Mouse (Mus musculus): ENCODE measurements at regions not wholly inside any gene's neighbourhood (a gene's known extent, or its start where the extent isn't known, plus 50 kb on each side); places are given as distances from the start of the nearest gene placed in this dataset.

DNA sequence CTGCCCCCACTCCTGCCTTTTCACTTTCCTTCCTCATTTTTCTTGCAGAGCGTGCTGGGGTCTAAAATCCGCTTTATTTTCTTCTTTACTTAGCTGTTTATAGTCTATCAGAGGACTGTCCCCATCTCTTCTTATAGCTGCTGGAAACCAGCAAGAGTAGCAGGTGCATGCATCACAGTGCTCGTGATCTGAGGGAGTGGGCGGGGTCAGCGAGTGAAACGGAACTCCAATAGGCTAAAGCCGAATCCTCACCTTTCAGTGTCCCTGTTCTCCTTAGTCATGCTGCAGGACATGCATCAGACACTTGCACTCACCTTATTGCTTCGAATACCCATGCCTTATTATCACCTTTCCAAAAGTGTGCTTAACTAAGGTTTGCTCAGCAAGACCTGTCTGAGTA lies 1095.3 kb downstream of the Synb start:
- no peak overlapping the region for H3K27ac ChIP-seq (ENCODE audit: insufficient read depth, low read depth, low read length, poor library complexity, severe bottlenecking)
- in situ Hi-C loops (cut with MboI; ENCODE audit: low sequenced_read_pairs in 2 of 2, unreplicated experiment in 2 of 2), result no loop called here
- no peak overlapping the region for H3K4me3 ChIP-seq (ENCODE audit: insufficient read depth in 1 of 2, low read depth in 1 of 2, low read length in 2 of 2, poor library complexity in 1 of 2, severe bottlenecking in 1 of 2)
- no peaks in the 10 kb centered on the region for H3K36me3 ChIP-seq (ENCODE audit: control insufficient read depth, insufficient read depth, low read length, poor library complexity, severe bottlenecking)
- TF ChIP-seq MAFK (IDR thresholded peaks at IDR 0.05; ENCODE audit: insufficient read depth, low read depth, low read length), result peak; percentile 14; the same call in 1 of the 2 replicates
- no peak for TF ChIP-seq ZC3H11A (IDR thresholded peaks at IDR 0.05; ENCODE audit: borderline replicate concordance, low read depth, low read length)
- H3K9ac ChIP-seq (ENCODE audit: insufficient read depth, low read depth, low read length, poor library complexity, severe bottlenecking), result no peak overlapping the region
- H3K4me1 ChIP-seq (ENCODE audit: control insufficient read depth in 2 of 2, insufficient read depth in 2 of 2, low read length in 2 of 2, poor library complexity in 1 of 2), result peaks cover 0 to 3% of the 10 kb centered on the region in 2 experiments; a peak in 1 of 4 replicates
- H3K9me3 ChIP-seq (ENCODE audit: control insufficient read depth, insufficient read depth, low read depth, low read length), result no peaks in the 10 kb centered on the region
- DNase-seq (ENCODE audit: low read depth, low spot score), result peak; percentile 39

DNA sequence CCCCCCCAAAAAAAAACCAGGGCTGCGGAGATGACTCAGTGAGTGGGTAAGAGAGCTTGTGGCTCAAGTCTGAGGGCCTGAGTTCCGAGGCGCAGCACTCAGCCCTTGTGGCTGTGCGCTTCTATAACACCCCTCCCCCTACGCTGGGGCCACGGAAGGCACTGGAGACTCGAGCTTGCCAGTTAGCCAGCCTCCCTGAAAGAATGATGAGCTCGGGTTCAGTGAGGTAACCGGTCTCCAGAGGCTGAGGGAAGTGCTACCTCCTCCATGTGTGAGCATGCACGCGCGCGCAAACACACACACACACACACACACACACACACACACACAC lies 1096.7 kb downstream of the Synb start:
- DNase-seq (ENCODE audit: low read depth, low spot score), result no peak
- Histone ChIP-seq H3K9me3 (ENCODE audit: control insufficient read depth, insufficient read depth, low read depth, low read length) (no peaks in the 10 kb centered on the region), H3K4me1 (ENCODE audit: control insufficient read depth in 2 of 2, insufficient read depth in 2 of 2, low read length in 2 of 2, poor library complexity in 1 of 2) (peaks cover 0 to 3% of the 10 kb centered on the region in 2 experiments; a peak in 1 of 4 replicates), H3K4me3 (ENCODE audit: insufficient read depth in 1 of 2, low read depth in 1 of 2, low read length in 2 of 2, poor library complexity in 1 of 2, severe bottlenecking in 1 of 2) (no peak overlapping the region), H3K27ac (ENCODE audit: insufficient read depth, low read depth, low read length, poor library complexity, severe bottlenecking) (no peak overlapping the region), H3K36me3 (ENCODE audit: control insufficient read depth, insufficient read depth, low read length, poor library complexity, severe bottlenecking) (no peaks in the 10 kb centered on the region), H3K9ac (ENCODE audit: insufficient read depth, low read depth, low read length, poor library complexity, severe bottlenecking) (no peak overlapping the region)
- TF ChIP-seq HCFC1 (IDR thresholded peaks at IDR 0.05; ENCODE audit: borderline replicate concordance, insufficient read depth, low read length), result no peak
- no peak for TF ChIP-seq ZC3H11A (IDR thresholded peaks at IDR 0.05; ENCODE audit: borderline replicate concordance, low read depth, low read length)
- no peak for TF ChIP-seq CHD2 (IDR thresholded peaks at IDR 0.05; ENCODE audit: low read depth, low read length)
- no peak for TF ChIP-seq MAFK (IDR thresholded peaks at IDR 0.05; ENCODE audit: insufficient read depth, low read depth, low read length)
- TF ChIP-seq ZNF384 (IDR thresholded peaks at IDR 0.05; ENCODE audit: low read depth, low read length), result no peak
- in situ Hi-C loops (cut with MboI; ENCODE audit: low sequenced_read_pairs in 2 of 2, unreplicated experiment in 2 of 2), result no loop called here

DNA sequence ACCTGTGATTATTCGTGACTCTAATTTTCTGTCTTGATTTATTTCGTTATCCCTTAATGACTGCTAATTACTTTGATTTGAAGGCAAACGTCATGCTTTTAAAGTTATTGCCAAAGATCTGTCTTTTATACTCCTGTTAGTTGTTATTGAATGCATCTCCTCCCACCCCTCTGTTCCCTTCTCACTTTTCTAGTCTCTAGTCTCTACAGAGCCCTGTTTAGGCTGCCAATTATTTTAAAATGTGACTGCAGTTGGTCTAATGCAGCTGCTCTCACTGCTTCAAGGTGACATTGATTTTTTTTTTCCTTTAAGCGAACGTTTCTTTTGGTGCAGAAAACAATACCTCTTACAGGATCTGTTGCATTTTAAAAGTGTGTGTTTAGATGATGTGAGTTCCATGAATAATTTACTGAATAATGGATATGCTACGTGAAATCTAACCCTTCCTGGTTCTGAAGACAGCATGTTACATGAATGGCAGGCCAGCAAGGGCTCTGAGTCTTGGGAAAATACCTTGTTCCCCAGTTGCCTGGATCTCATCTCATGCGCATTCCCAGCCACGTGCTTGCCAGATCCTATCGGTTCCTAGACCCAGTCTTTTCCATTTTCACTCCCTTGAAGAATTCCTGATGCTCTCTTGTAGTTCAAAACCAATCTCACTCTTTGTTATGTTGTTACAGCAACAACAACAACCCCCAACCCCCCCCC lies 1097.2 kb downstream of the Synb start:
- no peaks in the 10 kb centered on the region for H3K9me3 ChIP-seq (ENCODE audit: control insufficient read depth, insufficient read depth, low read depth, low read length)
- H3K4me1 ChIP-seq (ENCODE audit: control insufficient read depth in 2 of 2, insufficient read depth in 2 of 2, low read length in 2 of 2, poor library complexity in 1 of 2), result peaks cover 0 to 3% of the 10 kb centered on the region in 2 experiments; a peak in 1 of 4 replicates
- H3K4me3 ChIP-seq (ENCODE audit: insufficient read depth in 1 of 2, low read depth in 1 of 2, low read length in 2 of 2, poor library complexity in 1 of 2, severe bottlenecking in 1 of 2), result no peak overlapping the region
- no peak for DNase-seq (ENCODE audit: low read depth, low spot score)
- 0 out of 2 replicates have a peak, but pooled peaks have one; percentile 16 for TF ChIP-seq ZNF384 (IDR thresholded peaks at IDR 0.05; ENCODE audit: low read depth, low read length)
- TF ChIP-seq MAFK (IDR thresholded peaks at IDR 0.05; ENCODE audit: insufficient read depth, low read depth, low read length), result no peak
- no peak for TF ChIP-seq CHD2 (IDR thresholded peaks at IDR 0.05; ENCODE audit: low read depth, low read length)
- TF ChIP-seq ZC3H11A (IDR thresholded peaks at IDR 0.05; ENCODE audit: borderline replicate concordance, low read depth, low read length), result no peak
- TF ChIP-seq HCFC1 (IDR thresholded peaks at IDR 0.05; ENCODE audit: borderline replicate concordance, insufficient read depth, low read length), result no peak
- no peaks in the 10 kb centered on the region for H3K36me3 ChIP-seq (ENCODE audit: control insufficient read depth, insufficient read depth, low read length, poor library complexity, severe bottlenecking)
- H3K27ac ChIP-seq (ENCODE audit: insufficient read depth, low read depth, low read length, poor library complexity, severe bottlenecking), result no peak overlapping the region
- H3K9ac ChIP-seq (ENCODE audit: insufficient read depth, low read depth, low read length, poor library complexity, severe bottlenecking), result no peak overlapping the region
- in situ Hi-C loops (cut with MboI; ENCODE audit: low sequenced_read_pairs in 2 of 2, unreplicated experiment in 2 of 2), result no loop called here

DNA sequence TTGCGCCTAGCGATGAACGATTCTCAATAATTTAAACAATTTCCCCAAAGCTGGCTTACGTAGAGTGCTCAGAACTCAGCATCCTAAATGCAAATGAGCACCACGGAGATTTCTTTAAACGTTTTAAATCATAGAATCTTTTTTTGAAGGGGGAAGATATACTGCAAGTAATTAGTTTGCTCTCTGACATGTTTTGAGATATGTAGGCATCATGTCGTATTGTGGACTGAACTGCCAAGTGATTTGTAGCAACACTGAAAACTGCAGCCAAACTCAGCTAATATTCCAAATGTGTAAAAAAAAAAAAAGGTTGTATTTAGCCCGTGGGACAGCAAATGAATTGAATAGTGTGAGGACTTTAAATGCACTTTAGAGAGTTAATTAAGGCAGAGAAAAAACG lies 1097.9 kb downstream of the Synb start:
- H3K4me1 ChIP-seq (ENCODE audit: control insufficient read depth in 2 of 2, insufficient read depth in 2 of 2, low read length in 2 of 2, poor library complexity in 1 of 2), result peaks cover 0 to 3% of the 10 kb centered on the region in 2 experiments; a peak in 1 of 4 replicates
- no peak for DNase-seq (ENCODE audit: low read depth, low spot score)
- H3K9ac ChIP-seq (ENCODE audit: insufficient read depth, low read depth, low read length, poor library complexity, severe bottlenecking), result no peak overlapping the region
- H3K27ac ChIP-seq (ENCODE audit: insufficient read depth, low read depth, low read length, poor library complexity, severe bottlenecking), result no peak overlapping the region
- no peaks in the 10 kb centered on the region for H3K36me3 ChIP-seq (ENCODE audit: control insufficient read depth, insufficient read depth, low read length, poor library complexity, severe bottlenecking)
- no peak overlapping the region for H3K4me3 ChIP-seq (ENCODE audit: insufficient read depth in 1 of 2, low read depth in 1 of 2, low read length in 2 of 2, poor library complexity in 1 of 2, severe bottlenecking in 1 of 2)
- in situ Hi-C loops (cut with MboI; ENCODE audit: low sequenced_read_pairs in 2 of 2, unreplicated experiment in 2 of 2), result no loop called here
- TF ChIP-seq MAFK (IDR thresholded peaks at IDR 0.05; ENCODE audit: insufficient read depth, low read depth, low read length) (no peak), ZC3H11A (IDR thresholded peaks at IDR 0.05; ENCODE audit: borderline replicate concordance, low read depth, low read length) (no peak), ZNF384 (IDR thresholded peaks at IDR 0.05; ENCODE audit: low read depth, low read length) (no peak), HCFC1 (IDR thresholded peaks at IDR 0.05; ENCODE audit: borderline replicate concordance, insufficient read depth, low read length) (no peak), CHD2 (IDR thresholded peaks at IDR 0.05; ENCODE audit: low read depth, low read length) (no peak)
- H3K9me3 ChIP-seq (ENCODE audit: control insufficient read depth, insufficient read depth, low read depth, low read length), result no peaks in the 10 kb centered on the region

All from ES-E14 (cell line).